Mouse (Mus musculus): ENCODE data around the gene Arhgap24.
"Not testable (repeated sequence)": the region's sequence is repeated elsewhere in the genome, so short reads cannot be mapped to it uniquely, and the experiment has no call there.

DNA sequence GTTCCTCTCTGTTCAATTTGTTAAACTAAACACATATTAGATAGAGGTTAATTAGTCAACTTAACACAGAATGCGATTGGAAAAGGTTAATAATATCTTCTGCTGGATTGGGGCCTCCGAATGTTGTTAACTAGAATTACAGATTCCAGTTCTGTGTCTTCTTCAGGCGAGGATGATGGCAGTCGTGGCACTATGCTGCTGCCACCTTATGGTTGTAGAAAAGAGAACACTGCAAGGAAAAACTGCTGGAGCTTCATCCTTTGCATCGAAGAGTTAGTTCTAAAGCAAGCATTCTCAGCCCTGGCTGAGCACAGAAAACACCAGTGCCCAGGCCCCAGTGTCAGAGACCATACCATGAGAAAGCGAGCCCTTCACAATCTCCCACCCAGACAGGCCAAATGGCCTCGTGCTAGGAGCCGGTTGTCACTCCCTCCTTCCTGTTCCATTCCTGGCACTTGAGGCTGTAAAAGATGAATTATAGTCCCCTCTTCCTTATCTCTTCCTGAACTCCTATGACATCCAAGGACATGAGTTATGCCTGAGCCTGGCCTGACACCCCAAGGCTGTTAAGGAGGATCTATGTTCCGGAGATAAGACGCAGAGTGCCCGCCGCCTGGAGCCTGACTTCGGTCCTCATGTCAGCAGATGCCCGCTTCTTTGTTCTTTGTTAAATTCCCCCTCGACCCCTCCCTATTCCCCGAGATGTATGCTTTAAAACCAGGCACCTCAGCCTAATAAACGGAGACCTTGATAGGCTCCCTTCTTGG is 462.9 kb downstream of the Arhgap24 start:
- TF ChIP-seq CTCF (IDR thresholded peaks at IDR 0.05; ENCODE audit: low read depth, low read length); POLR2A (IDR thresholded peaks at IDR 0.05; ENCODE audit: extremely low read depth, insufficient read depth, low read length): not testable (repeated sequence)
